Mouse (Mus musculus) urinary bladder, adult 2 months (tissue): ENCODE measurements around the gene Ifitm1. TPM values are rescaled to one million over a fixed set of nuclear protein-coding genes. Genes with fewer than 3 reads are reported as not detected.
"Not testable (repeated sequence)": the region's sequence is repeated elsewhere in the genome, so short reads cannot be mapped to it uniquely, and the experiment has no call there.

Source experiments
- DNase-seq: peaks from one replicate; pipeline ENCODE4 v3.0.0; 2022; ENCODE audit warnings: low spot score
- polyA plus RNA-seq: library from polyadenylated mRNA; depleted of rRNA; stranded (reverse); fragments of >200 nt; gene quantifications from 2 replicates; pipeline ENCODE4 v1.2.3, GENCODE M21; 2012

Gene Ifitm1
- polyA plus RNA-seq, 1 experiment, result 346 TPM

DNA sequence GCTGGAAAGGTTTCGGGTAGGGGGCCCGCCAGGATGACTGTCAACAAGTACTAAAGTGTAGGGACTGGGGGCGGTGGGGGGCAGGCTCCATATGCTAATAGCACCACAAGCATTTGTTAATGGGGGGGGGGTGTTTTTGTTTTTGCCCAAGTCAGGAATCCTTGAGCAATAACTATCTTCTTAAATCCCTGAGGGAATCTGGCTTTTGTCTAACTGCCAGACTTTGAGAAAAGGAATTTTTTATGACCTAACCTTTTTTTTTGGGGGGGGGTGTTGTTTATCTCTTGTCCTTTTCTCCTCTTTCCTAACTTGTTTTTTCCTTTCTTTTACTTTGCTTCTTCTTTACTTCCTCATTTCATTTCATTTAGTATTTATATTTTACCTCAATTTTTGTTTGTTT lies 8.4 kb downstream of the Ifitm1 start:
- DNase-seq, result no peak

DNA sequence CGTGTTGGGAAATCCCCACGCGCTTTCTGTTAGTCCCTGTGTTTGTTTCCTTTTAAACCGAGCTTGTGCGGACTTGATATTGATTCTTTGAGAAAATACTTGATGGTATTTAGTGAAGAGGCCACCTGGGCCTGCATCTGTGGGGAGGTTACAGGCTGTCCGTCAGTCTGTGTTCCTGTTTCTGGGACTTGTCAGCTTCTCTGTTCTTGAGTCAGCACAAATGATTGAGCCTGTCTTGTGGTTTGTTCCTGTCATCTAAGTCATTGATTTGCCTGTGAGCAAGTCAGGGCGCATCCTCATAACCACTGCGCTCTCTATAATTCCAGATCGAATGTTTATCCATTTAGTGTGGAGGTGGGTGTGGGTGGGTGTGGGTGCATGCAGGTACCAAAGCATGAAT lies 9.7 kb downstream of the Ifitm1 start:
- DNase-seq, result not testable (repeated sequence)

DNA sequence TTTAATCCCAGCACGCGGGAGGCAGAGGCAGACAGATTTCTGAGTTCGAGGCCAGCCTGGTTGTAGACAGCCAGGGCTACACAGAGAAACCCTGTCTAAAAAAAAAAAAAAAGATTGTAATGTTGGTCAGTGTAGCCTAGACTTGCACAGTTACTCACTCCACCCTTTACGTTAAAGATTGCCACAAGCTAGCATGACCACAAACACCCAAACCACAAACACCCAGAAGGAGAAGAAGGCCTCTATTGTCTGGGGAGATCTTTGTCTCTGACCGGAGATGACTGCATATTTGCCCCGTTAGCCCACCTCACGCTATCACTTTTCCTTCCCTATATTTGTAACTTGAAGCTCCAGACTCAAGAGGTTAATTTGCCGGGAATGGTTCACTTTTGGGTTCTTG lies 14.7 kb downstream of the Ifitm1 start:
- no peak for DNase-seq

DNA sequence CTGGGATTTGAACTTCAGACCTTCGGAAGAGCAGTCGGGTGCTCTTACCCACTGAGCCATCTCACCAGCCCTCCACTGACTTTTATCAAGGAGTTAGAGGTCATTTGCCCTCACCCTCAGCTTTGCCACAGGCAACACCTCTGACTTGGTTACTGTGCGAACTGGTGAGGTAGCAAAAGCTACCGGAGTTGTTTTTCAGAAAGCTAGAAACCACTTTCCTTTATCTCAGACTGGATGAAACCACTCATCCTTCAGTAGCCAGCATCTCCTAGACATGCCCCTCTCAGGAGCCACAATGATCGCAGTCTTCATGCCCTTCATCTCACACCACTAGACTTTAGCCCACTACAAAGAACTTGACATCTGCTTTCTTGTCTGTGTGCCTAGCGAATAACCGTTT lies 15.9 kb downstream of the Ifitm1 start:
- no peak for DNase-seq

DNA sequence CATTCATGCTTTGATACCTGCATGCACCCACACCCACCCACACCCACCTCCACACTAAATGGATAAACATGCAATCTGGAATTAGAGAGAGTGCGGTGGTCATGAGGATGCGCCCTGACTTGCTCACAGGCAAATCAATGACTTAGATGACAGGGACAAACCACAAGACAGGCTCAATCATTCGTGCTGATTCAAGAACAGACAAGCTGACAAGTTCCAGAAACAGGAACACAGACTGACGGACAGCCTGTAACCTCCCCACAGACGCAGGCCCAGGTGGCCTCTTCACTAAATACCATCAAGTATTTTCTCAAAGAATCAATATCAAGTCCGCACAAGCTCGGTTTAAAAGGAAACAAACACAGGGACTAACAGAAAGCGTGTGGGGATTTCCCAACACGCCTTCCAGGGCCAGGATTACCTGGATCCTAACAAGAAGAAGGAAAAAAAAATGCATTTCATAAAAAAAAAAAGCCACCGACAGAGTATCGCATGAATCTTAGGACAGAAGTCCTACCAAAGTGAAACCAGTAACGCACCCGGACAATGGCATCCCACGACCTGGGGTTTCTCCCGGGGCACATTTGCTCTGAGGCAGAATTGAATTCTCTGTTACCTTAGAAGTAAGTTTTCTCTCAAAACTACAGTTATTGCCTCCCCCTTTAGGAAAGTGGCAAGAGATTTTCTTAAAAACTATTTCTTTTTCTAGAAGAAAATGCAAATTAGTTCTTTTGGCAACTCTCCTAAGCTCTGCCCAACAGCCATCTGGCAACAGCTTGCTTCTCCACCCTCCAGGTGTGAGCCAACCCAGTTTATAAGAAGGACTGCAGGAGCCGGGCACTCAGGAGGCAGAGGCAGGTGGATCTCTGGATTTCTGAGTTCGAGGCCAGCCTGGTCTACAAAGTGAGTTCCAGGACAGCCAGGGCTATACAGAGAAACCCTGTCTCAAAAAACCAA lies 20.4 kb downstream of the Ifitm1 start:
- no peak for DNase-seq

DNA sequence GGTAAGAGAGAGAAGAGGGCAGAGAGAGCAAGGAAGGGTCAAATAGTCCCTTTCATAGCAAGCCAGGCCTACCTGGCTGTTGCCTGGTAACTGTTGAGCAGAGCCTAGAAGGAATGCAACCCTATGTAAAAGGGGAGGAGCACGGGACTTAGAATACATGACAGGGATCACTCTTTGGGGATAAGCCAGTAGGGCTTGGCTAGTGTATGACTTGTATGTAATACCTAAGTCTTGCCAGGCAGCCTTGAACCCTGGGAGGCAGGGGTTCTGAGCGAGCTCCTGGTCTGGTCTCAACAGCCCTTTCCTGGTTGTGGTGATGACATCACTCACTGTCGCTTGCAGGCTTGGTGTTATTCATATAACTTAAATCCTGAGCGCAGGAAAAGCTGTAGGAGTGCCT lies 22.0 kb downstream of the Ifitm1 start:
- DNase-seq, result no peak

DNA sequence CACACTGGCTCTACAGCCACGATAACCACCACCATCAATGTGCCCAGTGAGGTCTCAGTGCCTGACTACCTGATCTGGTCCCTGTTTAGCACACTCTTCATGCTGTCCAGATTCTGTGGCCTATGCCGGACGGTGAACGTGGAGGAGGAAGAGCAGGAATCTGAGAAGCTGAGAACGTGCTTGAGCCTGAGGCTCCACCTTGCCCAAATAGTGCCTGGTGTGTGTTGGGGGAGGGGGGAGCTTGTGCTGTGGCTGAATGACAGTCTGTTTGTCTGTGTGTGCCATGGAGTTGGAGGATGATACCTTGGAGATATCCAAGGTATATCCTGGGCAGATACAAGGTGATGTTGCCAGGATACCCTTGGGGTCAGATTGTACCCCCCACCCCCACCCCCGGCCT lies 23.2 kb downstream of the Ifitm1 start:
- DNase-seq, result no peak

DNA sequence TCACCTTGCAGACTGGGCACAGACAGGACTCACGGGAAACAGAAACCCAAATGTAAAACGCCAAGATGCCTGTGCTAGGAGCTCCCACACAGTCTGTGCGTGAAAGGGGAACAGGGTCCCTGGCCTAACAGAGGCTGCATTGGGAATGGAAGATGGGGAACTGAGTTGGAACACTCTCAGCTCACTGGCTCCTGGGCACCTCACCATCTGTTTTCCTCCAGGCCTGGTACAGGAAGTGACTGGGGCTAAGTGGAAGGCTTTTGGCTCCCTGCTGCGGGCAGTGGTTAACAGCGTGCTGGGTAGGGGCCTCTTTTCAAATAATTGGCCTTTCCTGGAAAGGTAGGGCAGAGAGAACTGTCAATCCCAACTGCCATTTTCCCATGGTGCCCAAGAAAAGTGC lies 23.6 kb downstream of the Ifitm1 start:
- DNase-seq, result no peak

DNA sequence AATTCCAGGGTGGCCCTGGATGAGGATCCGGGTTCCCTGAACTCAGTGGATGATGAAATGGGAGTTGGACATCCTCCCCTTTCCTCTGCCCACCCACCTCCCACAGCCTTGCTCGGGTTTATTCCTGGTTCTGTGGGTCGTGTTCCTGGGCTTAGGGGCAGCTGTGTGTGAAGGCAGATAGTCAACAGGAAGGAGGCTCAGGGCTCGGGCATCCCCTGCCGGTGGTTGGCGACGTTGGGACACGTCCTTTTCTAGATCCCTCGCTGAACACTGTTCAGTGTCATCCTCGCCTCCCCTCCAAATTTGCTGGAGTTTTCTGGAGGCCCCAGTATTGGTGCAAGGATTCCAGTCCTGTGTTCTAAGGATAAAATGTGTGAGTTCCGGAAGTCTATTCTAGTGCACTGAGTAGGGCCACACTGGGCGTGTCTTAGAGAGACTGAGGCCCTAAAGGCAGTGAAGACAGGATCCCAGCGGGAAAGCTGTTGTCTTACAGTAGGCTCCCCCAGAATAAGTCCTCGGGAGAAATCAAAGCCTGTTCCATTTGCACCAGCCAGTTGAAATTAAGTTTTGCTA lies 24.2 kb downstream of the Ifitm1 start:
- DNase-seq, result no peak

DNA sequence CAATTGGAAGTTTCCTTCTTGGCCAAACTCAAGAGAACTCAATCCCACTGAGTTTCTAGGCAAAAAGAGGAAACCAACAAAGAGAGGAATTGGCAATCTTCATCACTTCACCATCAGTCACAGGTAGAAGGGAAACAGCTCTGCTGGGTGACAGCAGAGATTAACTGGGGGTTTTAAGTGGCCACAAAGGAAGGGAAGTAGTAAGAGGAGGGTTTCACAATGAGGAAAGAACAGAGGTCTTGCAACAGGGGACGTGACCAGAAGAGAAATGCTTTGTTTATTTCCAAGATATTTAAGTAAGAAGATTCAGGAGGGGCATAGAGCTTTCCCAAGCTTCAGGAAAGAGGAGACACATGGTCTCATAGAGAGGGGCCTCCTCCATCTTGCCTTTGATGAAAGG lies 30.8 kb downstream of the Ifitm1 start:
- DNase-seq, result no peak

DNA sequence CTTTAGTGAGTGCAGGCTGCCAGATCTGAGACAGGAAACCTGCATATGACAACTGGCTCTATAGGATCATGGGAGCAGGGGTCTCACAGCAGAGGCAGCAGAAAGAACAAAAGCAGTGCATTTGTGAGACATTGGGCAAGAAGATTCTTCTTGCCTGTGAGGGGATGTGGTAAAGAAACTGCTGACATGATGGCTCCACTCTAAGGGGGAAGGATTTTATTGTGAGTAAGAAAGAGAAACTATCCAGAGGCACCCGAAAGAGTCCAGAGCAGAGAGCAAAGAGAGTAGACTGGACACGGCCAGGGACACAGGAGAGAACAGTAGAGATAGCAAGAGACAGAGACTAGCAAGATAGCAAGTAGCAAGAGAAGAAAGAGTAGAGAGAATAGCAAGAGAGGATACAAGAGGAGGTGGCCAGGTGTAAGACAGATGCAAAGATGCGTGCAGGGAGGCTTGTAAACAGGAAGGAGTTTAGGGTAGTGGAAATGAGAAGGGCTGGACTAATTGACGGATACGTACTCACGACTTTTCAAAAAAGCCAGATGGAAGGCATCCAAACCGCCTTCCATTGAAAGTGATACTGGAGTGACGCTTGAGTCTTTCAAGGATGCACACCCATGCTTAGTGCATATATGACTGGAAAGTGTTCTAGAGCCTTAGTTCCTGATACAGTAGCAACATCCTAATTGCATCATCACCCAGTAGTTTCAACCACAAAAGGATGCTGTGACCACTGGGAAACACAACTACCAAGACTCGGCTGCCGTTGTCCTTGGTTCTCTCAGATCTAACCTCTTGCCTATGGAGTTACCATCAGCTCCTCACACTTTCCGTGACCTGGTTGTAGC lies 32.1 kb downstream of the Ifitm1 start:
- DNase-seq, result no peak

DNA sequence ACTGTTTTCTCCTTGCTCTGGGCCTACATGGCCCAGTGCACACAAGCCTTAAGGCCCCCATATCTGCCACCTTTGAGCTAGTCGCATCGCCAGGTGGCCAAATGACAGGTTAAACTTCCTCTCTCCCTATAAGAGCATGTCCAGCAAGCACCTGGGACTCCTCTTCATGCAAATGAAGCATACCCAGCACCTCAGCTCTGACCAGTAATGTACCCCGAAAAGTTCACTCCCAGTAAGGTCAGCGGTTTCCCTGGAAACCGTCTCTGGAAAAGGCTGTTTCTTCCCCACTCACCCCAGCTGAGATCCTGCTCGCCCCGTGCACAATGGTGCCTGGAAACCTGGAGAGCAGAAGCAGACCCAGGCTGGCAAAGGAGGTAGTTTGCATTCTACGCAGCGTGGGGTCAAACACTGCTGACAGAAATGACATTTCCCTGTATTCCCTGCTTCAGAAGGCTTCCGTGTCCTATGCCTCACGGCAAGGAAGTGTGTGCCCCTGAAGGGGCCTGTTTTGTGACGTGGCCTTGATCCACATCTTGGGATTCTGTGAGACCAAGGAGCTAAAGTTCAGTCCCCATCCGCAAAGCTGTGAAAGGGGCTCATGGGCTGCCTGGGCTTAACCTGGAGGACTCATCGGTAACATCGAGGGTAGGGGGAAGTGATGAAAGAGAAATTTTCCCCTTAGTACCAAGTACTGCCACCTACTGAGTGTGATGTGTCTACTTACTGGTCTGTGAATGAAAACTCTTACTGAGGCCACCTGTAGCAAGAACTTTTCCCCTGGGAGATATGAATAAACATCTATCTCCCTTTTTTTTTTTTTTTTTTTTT lies 34.1 kb downstream of the Ifitm1 start:
- no peak for DNase-seq

DNA sequence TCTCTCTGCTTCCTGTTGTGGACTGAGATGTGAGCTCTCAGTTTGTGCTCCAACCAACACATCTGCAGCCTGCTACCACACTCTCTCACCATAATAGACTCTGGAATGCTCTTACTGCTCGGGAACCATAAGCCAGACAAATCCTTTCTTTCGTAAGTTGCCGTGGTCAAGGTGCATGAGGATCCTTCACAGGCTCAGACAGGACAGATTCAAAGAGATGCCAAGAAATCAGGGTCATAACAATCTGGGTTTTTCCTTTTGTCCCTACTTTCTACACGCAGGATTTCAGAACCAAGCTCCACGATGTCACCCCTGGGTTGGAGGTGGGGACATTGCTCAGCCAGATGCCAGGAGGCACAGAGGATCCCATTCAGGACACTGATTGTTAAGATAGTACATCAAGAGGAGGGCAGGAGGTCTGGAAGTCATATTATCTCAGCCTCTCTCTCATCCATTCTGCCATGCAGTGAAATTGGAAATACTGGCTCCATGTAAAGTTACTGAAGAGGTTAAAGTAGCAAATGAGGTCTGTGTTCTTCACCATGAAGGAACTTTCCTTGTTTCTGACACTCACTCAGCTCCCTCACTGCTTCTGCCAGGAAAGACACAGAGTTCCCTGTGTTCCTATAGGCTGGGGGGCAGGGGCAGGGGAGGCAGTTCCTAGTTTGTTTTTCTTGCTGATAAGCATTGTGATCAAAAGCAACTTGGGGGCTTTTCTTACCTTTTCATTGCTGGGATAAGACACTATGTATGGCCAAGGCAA lies 36.4 kb downstream of the Ifitm1 start:
- DNase-seq, result no peak

DNA sequence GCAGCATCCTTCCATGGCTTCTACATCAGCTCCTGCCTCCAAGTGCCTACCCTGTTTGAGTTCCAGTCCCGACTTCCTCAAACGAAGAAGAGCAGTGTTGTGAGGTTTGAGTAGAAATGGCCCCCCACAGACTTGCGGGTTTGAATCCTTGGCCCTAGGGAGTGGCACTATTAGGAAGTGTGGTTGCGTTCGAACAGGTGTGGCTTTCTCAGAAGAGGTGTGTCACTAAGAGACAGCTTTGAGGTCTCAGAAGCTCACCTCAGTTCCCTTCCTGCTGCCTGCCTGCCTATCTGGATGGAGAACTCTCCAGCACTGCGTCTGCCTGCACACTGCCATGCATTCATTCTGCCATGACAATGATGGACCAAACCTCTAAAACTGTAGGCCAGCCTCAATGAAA lies 39.4 kb downstream of the Ifitm1 start:
- no peak for DNase-seq

DNA sequence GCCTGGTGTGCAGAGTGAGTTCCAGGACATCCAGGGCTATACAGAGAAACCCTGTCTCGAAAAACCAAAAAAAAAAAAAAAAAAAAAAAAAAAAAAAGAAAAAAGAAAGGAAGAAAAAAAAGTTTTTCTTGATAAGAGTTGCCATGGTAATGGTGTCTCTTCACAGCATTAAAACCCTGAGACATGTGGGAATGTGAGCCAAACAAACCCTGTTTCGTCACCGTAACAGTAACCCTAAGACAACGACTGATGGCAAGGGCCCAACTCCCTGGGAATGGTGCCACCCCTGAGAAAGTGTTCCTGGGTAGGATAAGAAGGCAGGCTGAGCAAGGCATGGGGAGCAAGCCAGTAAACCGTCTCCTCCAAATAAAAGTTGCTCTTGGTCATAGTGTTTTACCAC lies 39.9 kb downstream of the Ifitm1 start:
- no peak for DNase-seq

DNA sequence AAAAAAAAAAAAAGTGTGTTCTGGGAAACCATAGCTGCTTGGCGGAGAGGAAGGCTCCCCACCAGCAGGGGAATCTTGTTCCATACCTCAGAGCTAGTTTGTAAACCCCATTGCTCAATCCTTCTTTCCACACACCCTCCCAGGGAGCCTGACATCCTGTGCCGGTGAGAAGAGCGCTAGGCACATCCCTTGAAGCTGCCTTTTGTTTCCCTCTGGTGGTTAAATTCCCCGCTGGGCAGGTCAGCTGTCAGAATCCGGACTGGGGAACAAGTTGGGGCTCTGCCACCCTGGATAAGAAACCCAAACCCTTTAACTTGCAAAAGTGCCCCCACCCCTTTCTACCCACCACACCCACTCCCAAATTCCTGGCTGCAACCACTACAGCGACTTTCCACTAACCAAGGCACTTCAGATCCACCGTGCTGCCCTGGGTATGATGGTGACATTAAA lies 41.3 kb downstream of the Ifitm1 start:
- peak; percentile 32 for DNase-seq

DNA sequence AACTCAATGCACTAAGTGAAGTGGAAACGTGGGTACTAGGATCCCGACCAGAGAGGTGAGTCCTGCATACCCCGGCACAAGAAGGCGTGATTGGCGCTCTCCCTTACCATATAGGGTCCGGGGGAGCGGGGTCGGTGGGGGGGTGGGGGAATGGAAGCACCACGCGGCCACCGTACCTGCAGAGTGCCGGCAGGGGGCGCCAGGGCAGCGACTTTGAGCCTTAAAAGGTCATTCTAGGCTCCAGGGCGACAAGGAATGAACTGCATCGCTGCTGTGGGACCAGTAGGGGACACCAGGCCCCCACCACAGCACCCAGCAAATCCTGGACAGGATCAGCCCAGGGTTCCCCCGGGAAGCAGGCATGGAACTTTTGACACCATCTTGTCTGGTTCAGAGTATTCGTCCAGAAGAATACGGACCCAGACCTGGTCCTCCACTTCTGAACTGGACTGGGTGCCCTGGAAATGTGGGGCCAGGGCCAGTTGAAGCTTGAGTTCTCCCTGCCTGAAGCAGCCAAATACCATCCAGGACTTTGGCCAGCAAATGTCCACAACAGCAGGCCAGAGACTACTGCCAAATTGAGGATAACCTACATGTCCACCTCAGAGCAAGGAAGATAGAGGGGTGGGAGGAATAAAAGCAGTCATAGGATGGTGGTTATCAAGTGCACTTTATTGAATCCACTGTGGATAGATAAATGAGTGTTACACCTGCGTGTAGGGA lies 42.1 kb downstream of the Ifitm1 start:
- peak; percentile 61 for DNase-seq

DNA sequence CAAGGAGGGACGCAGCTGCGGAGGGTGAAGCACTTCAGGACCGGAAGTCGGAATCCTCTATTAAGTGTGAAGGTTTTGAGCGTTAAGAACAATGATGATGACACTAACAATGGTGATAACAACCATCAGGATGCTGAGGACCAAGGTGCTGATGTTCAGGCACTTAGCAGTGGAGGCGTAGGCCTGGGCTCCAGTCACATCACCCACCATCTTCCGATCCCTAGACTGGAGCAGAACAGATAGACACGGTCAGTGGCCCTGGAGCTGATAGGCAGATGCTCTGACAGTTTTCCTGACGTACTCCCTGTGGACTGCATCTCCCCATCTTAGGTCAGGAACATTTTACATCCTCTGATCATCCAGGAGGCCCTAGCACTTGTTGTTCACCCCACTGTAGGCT lies 42.6 kb downstream of the Ifitm1 start:
- DNase-seq, result no peak

DNA sequence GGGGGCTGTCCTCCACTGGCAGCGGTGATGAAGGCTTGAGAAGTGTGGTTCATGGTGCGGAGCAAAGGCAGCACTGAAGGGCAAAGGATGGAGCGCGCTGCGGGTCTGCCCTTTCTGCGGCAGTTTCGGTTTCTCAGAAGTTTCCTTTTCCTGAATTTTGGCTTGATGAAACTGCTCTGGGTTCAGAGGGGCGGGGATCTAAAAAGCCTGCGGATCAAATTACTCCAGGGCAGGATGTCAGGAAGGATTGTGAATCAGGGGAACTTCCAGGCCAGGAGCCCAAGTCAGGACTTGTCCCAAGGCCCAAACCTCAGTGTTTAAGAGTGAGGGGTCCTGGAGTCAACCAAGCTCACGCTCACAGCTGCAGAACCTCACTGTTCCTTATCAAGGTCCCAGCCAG lies 43.6 kb downstream of the Ifitm1 start, which contains the start of gene Ifitm3:
Ifitm3 (minus strand) TSS at position 178 of the 400 bp plus-strand sequence.
- DNase-seq, result peak; percentile 37

DNA sequence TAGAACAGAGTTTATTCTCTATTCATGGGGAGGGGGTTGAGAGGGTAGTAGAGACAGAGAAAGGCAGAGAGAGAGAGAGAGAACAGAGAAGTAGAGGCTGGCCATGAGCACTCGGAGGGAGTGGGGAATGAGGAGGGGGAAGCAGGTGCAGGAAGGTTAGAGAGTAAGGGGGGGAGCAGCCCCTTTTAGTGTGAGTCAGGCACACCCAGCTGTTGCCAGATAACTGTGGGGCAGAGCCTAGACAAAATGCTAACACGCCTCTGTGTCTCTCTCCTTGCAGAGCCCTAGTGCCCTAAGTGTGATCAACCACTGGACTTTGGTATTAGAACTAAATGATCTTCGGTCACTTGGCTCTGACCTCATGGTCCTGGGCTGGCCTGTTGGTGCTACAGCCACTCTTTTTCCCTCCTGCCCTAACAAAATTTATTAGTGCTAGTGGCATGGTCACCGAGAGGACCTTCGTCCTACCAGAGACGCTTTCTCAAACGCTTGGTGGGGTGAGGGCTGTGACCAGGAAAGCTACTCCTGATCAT lies 44.3 kb downstream of the Ifitm1 start:
- no peak for DNase-seq
